Mouse (Mus musculus) kidney, embryonic 14.5 days (tissue): ENCODE measurements around the gene Ccdc149. TPM values are rescaled to one million over a fixed set of nuclear protein-coding genes. Genes with fewer than 3 reads are reported as not detected.
A peak's percentile ranks its signal among the peaks of the same experiment; 100 is the strongest.

Source experiments
- ATAC-seq: fragments of 200-750 bp; cut with Nextera tagmentation; 2 replicates; pipeline ENCODE4 v1.8.0; 2017; ENCODE audit warnings: moderate number of reproducible peaks, mild to moderate bottlenecking, moderate TSS enrichment, moderate library complexity; ENCODE audit not compliant: low FRiP score, low TSS enrichment
- H3K27ac ChIP-seq: fragments of 300-500 bp; sonication (generic); 2 replicates; pipeline ENCODE4 v1.5.1; 2014; ENCODE audit warnings: low read depth, mild to moderate bottlenecking, low read length, moderate library complexity, mixed read lengths
- H3K27me3 ChIP-seq: fragments of 300-500 bp; sonication (generic); 2 replicates; pipeline ENCODE4 v1.6.1; 2014; ENCODE audit warnings: mild to moderate bottlenecking, low read length; ENCODE audit not compliant: control insufficient read depth, insufficient read depth
- H3K36me3 ChIP-seq: fragments of 300-500 bp; sonication (generic); 2 replicates; pipeline ENCODE4 v1.6.1; 2014; ENCODE audit warnings: low read length, mixed read lengths; ENCODE audit not compliant: control insufficient read depth, insufficient read depth
- H3K4me1 ChIP-seq: fragments of 300-500 bp; sonication (generic); 2 replicates; pipeline ENCODE4 v1.6.1; 2014; ENCODE audit warnings: low read length, mixed read lengths; ENCODE audit not compliant: control insufficient read depth, insufficient read depth
- H3K4me2 ChIP-seq: fragments of 300-500 bp; sonication (generic); replicated peaks from 2 replicates; pipeline ENCODE4 v1.6.1; 2014; ENCODE audit warnings: low read depth, mild to moderate bottlenecking, low read length
- H3K4me3 ChIP-seq: fragments of 300-500 bp; sonication (generic); 2 replicates; pipeline ENCODE4 v1.5.1; 2014; ENCODE audit warnings: mild to moderate bottlenecking, low read length
- H3K9ac ChIP-seq: fragments of 300-500 bp; sonication (generic); 2 replicates; pipeline ENCODE4 v1.6.1; 2014; ENCODE audit warnings: low read depth, mild to moderate bottlenecking, low read length, moderate library complexity
- H3K9me3 ChIP-seq: fragments of 300-500 bp; sonication (generic); 2 replicates; pipeline ENCODE4 v1.6.1; 2016; ENCODE audit warnings: low read length; ENCODE audit not compliant: control insufficient read depth
- WGBS: fragments of 180-500 bp; shearing (Covaris S2); extraction: QIAGEN DNeasy Blood & Tissue Kit; methylation state at CpG from one replicate; pipeline ENCODE4 v1.1.7; 2014; 5-methylcytosine and 5-hydroxymethylcytosine counted together
- polyA plus RNA-seq: library from polyadenylated mRNA; unstranded; fragments of >200 nt; fragmentation: Nextera tagmentation; extraction: Ambion mirVana; gene quantifications from 2 replicates; pipeline ENCODE4 v1.2.1, GENCODE M21; 2014

Gene Ccdc149
- polyA plus RNA-seq, 1 experiment from 2014 or later, result 2.1 TPM

DNA sequence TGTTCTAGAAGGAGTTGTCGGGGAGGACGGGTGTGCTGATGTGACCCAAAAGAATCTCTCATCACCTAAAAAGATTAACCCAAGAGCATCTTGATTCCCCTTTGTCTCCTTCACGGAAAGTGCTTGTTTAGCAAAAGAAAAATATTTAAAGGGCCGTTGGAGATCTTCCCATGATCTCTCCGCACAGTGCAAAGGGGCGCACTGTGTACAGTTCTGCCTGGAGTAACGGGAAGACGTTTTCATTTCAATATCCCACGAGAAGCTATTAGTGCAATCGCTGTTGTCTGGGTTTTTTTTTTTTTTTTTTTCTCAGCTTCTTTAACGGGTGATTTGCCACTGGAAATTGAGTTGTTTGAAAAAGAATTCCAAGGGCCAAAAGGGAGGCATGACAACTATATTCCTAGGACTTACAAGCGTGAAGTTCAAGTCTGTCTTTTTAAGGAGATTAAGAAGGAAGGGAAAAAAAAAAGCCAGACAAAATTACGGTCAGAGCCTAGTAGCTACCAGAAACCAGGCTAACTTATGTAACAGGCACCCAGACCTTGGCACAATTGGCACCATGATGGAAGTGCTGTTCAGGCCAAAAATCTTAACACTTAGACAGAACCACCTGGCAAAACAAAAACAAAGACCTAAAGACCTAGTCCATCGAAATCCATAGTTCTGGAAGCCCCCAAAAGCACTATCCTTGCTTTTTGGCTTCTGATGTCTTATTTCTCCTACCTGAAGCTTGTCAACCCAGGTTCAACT, 41.4 kb downstream of the Ccdc149 start:
- no peaks in the 10 kb centered on the region for H3K27me3 ChIP-seq
- no peak for ATAC-seq
- no peak overlapping the region for H3K27ac ChIP-seq
- H3K4me2 ChIP-seq, result no peak overlapping the region
- H3K4me3 ChIP-seq, result no peak overlapping the region
- H3K9me3 ChIP-seq, result no peaks in the 10 kb centered on the region
- H3K4me1 ChIP-seq, result no peaks in the 10 kb centered on the region
- no peak overlapping the region for H3K9ac ChIP-seq
- 64% methylated on average over 14 of the region's 14 CpGs for WGBS
- H3K36me3 ChIP-seq, result no peaks in the 10 kb centered on the region

DNA sequence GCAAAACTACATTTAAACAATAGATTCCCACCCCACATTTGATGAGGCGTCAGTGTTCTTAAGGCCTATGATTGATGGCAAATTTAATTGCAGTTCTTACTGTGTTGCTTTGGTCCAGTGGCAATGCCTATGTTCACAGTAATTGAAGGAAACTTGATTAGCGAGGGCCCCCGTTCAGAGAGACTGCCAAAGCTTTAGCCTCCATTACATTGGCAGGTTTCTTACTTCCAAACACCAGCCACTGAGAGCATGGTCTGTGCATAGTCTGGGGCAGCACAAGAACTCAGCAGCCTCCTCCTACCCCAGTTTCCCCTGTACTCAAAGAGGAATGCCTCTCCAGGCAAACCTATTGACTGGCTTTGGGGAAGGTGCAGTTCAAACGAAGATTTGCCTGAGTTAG, 42.7 kb downstream of the Ccdc149 start:
- H3K27me3 ChIP-seq, result no peaks in the 10 kb centered on the region
- no peaks in the 10 kb centered on the region for H3K36me3 ChIP-seq
- no peak overlapping the region for H3K4me3 ChIP-seq
- no peaks in the 10 kb centered on the region for H3K9me3 ChIP-seq
- 28% methylated on average over 4 of the region's 4 CpGs for WGBS
- no peak overlapping the region for H3K27ac ChIP-seq
- ATAC-seq, result no peak
- H3K9ac ChIP-seq, result no peak overlapping the region
- no peaks in the 10 kb centered on the region for H3K4me1 ChIP-seq
- no peak overlapping the region for H3K4me2 ChIP-seq

DNA sequence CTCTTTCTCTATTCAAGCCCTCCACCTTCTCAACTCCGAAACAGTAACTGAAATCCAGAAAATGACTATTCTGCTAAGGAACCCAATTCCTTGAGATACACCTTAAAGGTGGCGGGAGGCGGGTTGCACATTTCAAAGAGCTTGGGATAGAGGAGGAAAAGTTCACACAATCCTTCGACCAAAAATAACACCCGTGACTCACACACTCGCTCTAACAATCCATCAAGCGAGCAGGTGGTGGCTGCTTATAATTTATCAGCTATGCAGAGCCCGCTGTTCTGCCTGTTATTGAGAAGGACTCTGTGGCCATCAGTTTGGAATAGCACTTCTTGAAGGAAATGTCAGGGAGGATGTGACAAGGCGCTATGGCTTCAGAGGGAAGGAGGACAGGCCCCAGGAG, 45.5 kb downstream of the Ccdc149 start:
- Histone ChIP-seq H3K9ac (no peak overlapping the region), H3K36me3 (no peaks in the 10 kb centered on the region), H3K27ac (no peak overlapping the region), H3K27me3 (no peaks in the 10 kb centered on the region), H3K4me1 (no peaks in the 10 kb centered on the region), H3K4me2 (no peak overlapping the region), H3K4me3 (no peak overlapping the region), H3K9me3 (no peaks in the 10 kb centered on the region)
- ATAC-seq, result no peak
- WGBS, result 64% methylated on average over 9 of the region's 9 CpGs

DNA sequence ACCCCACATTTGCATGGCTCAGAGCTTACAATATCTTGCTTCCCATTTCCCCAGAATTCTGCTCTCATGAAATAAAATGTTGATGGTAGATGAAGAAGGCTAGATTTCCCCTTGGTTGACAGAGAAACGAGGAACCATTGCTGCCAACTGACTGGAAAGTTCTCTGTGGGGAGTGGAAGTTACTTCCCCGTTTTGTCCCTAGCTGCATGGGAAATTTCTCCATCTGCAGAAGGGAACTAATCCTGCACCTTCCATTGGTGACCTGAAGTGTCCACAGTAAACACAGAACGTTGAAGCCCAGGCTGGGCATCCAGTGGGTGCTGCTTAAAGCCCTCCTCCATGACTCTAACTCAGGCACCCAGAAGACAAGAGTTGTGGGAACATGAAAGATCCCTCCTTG, 47.4 kb downstream of the Ccdc149 start:
- no peak for ATAC-seq
- Histone ChIP-seq H3K9ac (no peak overlapping the region), H3K4me1 (no peaks in the 10 kb centered on the region), H3K27me3 (no peaks in the 10 kb centered on the region), H3K4me3 (no peak overlapping the region), H3K27ac (no peak overlapping the region), H3K9me3 (no peaks in the 10 kb centered on the region), H3K4me2 (no peak overlapping the region), H3K36me3 (no peaks in the 10 kb centered on the region)
- 72% methylated on average over 3 of the region's 3 CpGs for WGBS

DNA sequence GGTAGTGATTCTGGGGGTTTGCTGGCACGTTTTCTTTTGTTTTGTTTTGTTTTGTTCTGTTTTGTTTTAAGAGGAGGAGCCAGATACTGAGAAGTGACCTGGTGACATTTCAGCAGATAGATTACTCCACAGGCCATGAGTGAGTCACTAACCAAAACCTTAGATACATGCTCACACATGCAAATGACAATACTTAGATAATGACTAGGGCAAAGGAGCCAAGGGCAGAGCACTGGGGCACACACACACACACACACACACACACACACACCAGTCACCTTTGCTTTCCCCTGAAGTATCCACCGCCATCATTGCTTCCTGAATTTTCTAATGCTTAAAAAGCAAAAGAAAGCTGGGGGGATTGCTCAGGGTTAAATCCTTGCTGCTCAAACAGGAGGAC, 54.8 kb downstream of the Ccdc149 start:
- Histone ChIP-seq H3K4me2 (no peak overlapping the region), H3K27ac (no peak overlapping the region), H3K4me3 (no peak overlapping the region), H3K9ac (no peak overlapping the region), H3K36me3 (no peaks in the 10 kb centered on the region), H3K4me1 (no peaks in the 10 kb centered on the region), H3K9me3 (no peaks in the 10 kb centered on the region), H3K27me3 (no peaks in the 10 kb centered on the region)
- ATAC-seq, result no peak
- 60% methylated on average over 2 of the region's 2 CpGs for WGBS

DNA sequence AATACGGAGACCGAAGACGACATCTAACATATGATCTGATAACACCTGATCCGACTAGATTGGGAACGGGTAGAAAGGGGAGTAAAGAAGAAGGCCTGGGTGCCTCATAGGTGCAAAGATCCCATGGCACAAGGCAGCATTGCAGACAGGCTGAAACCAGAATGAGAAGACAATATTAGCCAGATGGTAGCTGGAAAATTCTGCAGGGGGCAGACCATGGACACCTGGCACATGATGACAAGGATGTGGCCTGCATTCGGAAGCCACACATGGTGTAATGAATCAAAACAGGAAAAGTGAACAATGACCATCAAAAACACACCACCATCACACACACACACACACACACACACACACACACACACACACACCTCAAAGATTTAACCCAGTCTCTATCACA, 55.4 kb downstream of the Ccdc149 start:
- ATAC-seq, result no peak
- WGBS, result 86% methylated on average over 6 of the region's 6 CpGs
- no peak overlapping the region for H3K27ac ChIP-seq

DNA sequence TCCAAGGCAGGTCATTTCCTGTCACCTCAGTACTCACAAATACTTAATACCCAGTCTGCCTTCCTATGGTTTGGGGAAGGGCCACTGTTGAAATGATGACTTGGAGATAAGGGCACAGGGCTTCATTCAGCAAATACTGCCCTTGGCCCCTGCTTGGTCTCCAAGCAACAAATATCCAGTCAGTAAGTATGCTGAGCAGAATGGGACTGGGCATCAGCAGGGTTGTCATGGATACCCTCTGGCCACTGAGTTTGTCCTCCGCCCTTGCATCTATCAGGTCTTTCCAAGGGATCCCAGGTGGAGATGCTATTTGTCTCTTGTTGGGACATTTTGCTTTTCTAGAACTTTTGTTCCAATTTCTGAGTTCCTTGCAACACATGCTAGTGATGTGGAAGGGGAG, 56.1 kb downstream of the Ccdc149 start:
- Histone ChIP-seq H3K36me3 (no peaks in the 10 kb centered on the region), H3K4me3 (no peak overlapping the region), H3K4me1 (no peaks in the 10 kb centered on the region), H3K27me3 (no peaks in the 10 kb centered on the region), H3K27ac (no peak overlapping the region), H3K9me3 (no peaks in the 10 kb centered on the region), H3K9ac (no peak overlapping the region), H3K4me2 (no peak overlapping the region)
- WGBS, result 89% methylated on average over 1 of the region's 1 CpGs
- ATAC-seq, result no peak

More for the DNA sequence above, 55.4 kb downstream of the Ccdc149 start:
- Histone ChIP-seq H3K9me3 (no peaks in the 10 kb centered on the region), H3K4me1 (no peaks in the 10 kb centered on the region), H3K9ac (no peak overlapping the region), H3K27me3 (no peaks in the 10 kb centered on the region), H3K4me3 (no peak overlapping the region), H3K36me3 (no peaks in the 10 kb centered on the region), H3K4me2 (no peak overlapping the region)

DNA sequence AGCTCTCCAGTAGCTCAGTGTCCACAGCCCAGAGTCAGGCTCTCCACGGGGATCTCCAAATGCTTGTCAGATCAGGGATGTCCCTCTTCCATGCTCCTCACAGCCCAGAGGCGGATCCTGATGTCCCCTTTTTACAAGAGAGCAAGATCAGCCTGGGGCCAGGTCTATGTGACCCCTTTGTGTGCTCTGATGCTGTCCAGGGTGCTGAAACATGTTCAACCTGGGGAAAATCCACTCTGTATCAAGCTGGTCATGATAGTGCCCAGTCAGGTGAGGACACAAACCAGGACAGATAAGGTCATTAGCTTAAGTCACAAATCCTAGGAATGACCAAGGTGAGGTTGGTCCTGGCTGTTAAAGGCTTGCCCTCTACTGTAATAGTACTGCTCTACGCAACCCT, 59.8 kb downstream of the Ccdc149 start:
- no peak overlapping the region for H3K4me2 ChIP-seq
- H3K27ac ChIP-seq, result no peak overlapping the region
- no peak overlapping the region for H3K9ac ChIP-seq
- H3K36me3 ChIP-seq, result no peaks in the 10 kb centered on the region
- no peaks in the 10 kb centered on the region for H3K9me3 ChIP-seq
- H3K27me3 ChIP-seq, result no peaks in the 10 kb centered on the region
- 0 out of 2 replicates have a peak, but pooled peaks have one; percentile 35 for ATAC-seq
- WGBS, result 63% methylated on average over 3 of the region's 3 CpGs
- H3K4me3 ChIP-seq, result no peak overlapping the region
- no peaks in the 10 kb centered on the region for H3K4me1 ChIP-seq

DNA sequence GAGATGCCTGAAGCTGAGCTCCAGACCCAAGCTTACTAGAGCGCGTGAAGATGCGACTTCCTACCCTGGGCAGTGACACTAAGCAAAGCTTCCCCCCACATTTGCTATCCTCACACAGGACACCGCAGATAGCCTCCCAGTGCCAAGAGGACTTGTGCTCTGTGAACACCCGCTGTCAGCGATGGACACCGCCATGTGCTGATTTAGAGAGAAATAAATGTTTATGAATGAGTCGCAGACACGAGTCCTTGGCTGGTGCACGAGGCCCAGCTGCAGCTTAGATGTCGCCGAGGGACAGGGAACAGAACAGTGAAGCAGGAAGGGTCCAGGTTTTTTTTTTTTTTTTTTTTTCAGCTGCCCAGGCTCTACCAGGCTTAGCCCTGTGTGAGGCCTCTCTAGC, 61.1 kb downstream of the Ccdc149 start:
- ATAC-seq, result no peak
- no peak overlapping the region for H3K4me2 ChIP-seq
- no peak overlapping the region for H3K4me3 ChIP-seq
- H3K9ac ChIP-seq, result no peak overlapping the region
- no peaks in the 10 kb centered on the region for H3K9me3 ChIP-seq
- H3K27me3 ChIP-seq, result no peaks in the 10 kb centered on the region
- no peaks in the 10 kb centered on the region for H3K36me3 ChIP-seq
- WGBS, result 81% methylated on average over 12 of the region's 12 CpGs
- no peaks in the 10 kb centered on the region for H3K4me1 ChIP-seq
- no peak overlapping the region for H3K27ac ChIP-seq
